11 mouse cellular contexts compared by ENCODE assay signal in genomic region chr15:91004726-91005125, GRCm38 (mm10). TPM values are rescaled to one million over a fixed set of nuclear protein-coding genes. Genes with fewer than 3 reads are reported as not detected.
A peak's percentile ranks its signal among the peaks of the same experiment; 100 is the strongest.
DNase-seq lines count a peak whose midpoint lies in the region.
"Had no signal": no experiment of that assay in that cellular context is flagged by ENCODE, and none has a peak within 500 bp of the region (broad histone marks: within the 10 kb centered on the region; RNA-seq: fewer than 3 reads in every experiment).

No protein-coding gene starts in this region.

- DNase-seq in adrenal gland, postnatal 14 days = peak; percentile 17
- DNase-seq in adrenal gland, postnatal 4 days (ENCODE audit: low spot score in 2 of 2) = no peak
- peak; percentile 6 for DNase-seq in urinary bladder, postnatal 14 days (ENCODE audit: low spot score)
- DNase-seq in urinary bladder, postnatal 4 days (ENCODE audit: low spot score in 2 of 2) = no peak
- DNase-seq in adrenal gland, postnatal 36 days = peak; percentile 18 to 36
- DNase-seq in cerebellum, adult 9-10 months = no peak
- DNase-seq: cerebellum, adult 11 months; cerebellum, adult 9-11 months; cerebellum, postnatal 36 days; gastrocnemius, postnatal 14 days; heart, adult 2 months had no signal

RNA-seq across cellular contexts. Expression of gene Kif21a, which starts 45.0 kb away (rescaled TPM):
- 19.5 and 21.6 TPM in 2 replicates for total RNA-seq in adrenal gland, postnatal 14 days (2021)
- 10 to 100 TPM; 17.1 to 19.9 TPM for total RNA-seq in adrenal gland, postnatal 4 days (2021)
- total RNA-seq in adrenal gland, postnatal 36 days (2021) = 10 to 100 TPM; 16.6 to 20.1 TPM

Comparison
In these comparisons a context has a peak if more than half of its experiments do, and no peak if none do; other contexts are left out.
1. DNase-seq: peak in adrenal gland, postnatal 14 days (single experiment), urinary bladder, postnatal 14 days (single experiment) and adrenal gland, postnatal 36 days (2 of 2); none in adrenal gland, postnatal 4 days (0 of 2), urinary bladder, postnatal 4 days (0 of 2) and cerebellum, adult 9-10 months (single experiment).